Mouse (Mus musculus) olfactory bulb, adult 2 months (tissue): ENCODE results near the gene Fbxl5.

ENCODE experiments used
- CTCF ChIP-seq: fragments of 200-500 bp; IDR thresholded peaks from 2 replicates; pipeline ENCODE4 v1.5.1; 2012; ENCODE audit warnings: low read depth, mild to moderate bottlenecking, low read length, moderate library complexity; ENCODE audit not compliant: insufficient read depth
- POLR2A ChIP-seq: fragments of 200-500 bp; IDR thresholded peaks from 2 replicates; pipeline ENCODE4 v1.6.1; 2012; ENCODE audit warnings: mild to moderate bottlenecking, low read depth, low read length, moderate library complexity; ENCODE audit not compliant: insufficient read depth

DNA sequence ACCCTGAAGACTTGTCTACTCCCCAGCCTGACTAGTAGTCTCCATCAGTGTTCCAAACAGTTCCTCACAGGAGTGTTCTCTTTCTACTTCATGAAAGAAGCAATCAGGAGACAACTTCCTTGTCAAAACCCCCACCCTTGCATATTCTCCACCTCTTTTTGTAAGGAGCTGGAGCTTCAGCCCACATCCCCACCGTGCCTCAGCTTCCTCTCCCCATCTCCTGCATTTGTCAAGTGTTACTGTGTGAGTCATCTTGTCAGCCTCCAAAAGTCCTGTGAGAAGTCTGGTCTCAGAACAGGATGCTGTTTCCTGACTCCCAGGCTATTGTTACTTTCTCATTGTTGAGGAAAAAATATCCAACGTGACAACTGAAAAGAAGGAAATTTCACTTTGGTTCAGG, 43.9 kb upstream of the Fbxl5 start:
- TF ChIP-seq POLR2A (no peak), CTCF (no peak)
